Mouse (Mus musculus) bone marrow macrophage, adult 2 months (primary cell): ENCODE data around the gene Rpl31.

Experiments
- CTCF ChIP-seq: IDR thresholded peaks from 2 replicates; pipeline ENCODE4 v1.5.1; 2012; ENCODE audit warnings: low read depth, mild to moderate bottlenecking, low read length, moderate library complexity
- POLR2A ChIP-seq: IDR thresholded peaks from 2 replicates; pipeline ENCODE4 v1.6.1; 2012; ENCODE audit warnings: mild to moderate bottlenecking, low read depth, low read length, borderline replicate concordance

- TF ChIP-seq CTCF (no peak), POLR2A (no peak)
Measured at GRCm38 (mm10) chr1:39408668-39409067, 41.0 kb downstream of the Rpl31 start.
